Mouse (Mus musculus) brain, adult 2 months (tissue): ENCODE results near the gene Ctsa.

Source experiments
- DNase-seq: peaks from one replicate; pipeline ENCODE4 v3.0.0; 2011; ENCODE audit warnings: low read depth, low spot score

Ctsa gene

DNA sequence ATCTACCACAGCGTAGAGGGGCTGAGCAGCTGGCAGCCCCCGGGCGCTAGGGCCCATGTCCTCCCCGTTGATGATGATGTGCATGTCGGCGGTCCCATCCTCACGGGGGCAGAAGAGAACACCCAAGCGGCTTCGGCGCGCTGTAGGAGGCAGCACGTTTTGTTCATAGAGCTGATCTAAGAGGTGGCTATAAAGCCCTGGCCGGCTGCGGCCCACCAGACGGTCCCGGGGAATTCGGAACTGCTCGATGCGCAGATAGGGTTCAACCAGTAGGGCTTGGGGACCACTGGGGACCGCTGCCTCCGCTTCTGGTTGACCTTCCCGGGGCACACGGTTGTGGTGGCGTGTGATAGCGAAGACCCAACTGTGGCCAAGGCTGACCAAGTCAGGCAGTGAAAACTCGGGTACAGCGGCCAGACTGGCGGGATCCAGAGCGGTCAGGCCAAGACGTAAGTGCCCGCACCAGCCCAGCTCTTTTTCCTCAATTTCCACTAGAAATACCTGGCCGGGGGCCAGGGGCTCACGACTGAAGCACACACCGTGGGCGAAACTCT, at the start of gene Ctsa:
Gene Ctsa, plus strand, starts transcription at position 126 of the 554 bp plus-strand sequence.
- peak; percentile 87 for DNase-seq

DNA sequence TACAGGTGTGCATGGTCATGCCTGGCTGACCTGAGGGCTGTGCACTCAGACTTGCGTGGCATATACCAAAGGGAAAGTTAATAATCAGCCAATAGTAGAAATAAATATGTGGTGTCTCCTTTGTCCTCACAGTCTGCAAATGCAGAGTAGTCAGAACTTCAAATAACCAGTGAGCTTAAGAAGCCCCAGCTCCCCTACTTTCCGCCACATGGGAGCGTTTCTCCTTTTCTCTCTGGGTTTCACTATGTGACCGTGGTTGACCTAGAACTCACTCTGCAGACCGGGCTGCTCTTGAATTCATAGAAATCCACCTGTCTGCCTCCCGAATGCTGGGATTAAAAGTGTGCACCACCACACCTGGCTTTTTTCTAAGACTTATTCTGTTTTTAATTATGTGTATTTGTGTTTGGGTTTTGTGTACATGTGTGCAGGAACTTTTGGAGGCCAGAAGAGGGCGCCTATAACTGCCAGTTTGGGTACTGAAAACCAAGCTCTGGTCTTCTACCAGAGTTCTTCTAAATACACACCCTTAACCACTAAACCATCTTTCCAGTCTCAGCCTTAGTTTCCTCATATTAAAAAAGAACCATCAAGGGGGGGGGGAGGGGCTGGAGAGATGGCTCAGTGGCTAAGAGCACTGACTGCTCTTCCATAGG, 48.6 kb upstream of the Ctsa start:
- DNase-seq, result no peak

DNA sequence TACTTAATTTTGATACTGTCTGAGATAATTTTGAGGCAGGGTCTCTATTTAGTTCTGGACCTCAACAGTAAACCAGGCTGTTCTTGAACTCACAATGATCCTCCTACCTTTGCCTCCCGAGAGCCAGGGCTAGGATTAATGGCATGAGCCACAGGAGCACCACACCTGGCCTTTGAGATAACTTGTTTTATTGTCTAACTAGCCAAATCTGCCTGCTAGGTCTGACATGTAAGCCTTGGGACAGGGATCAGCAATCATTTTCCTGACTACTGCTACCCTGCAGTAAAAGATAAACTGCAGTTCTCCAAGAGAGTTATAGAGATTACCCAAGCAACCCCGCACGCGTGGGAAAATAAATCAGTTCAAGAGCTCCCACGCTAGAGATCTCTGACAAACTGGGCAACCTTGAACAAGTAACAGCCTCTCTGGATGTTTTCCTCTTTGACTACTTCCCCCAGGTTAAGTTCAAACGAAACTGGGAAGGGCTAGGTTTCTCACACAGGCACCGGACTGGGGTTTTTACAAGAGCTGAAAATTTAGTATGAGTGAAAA, 47.7 kb upstream of the Ctsa start:
- peak; percentile 34 for DNase-seq

DNA sequence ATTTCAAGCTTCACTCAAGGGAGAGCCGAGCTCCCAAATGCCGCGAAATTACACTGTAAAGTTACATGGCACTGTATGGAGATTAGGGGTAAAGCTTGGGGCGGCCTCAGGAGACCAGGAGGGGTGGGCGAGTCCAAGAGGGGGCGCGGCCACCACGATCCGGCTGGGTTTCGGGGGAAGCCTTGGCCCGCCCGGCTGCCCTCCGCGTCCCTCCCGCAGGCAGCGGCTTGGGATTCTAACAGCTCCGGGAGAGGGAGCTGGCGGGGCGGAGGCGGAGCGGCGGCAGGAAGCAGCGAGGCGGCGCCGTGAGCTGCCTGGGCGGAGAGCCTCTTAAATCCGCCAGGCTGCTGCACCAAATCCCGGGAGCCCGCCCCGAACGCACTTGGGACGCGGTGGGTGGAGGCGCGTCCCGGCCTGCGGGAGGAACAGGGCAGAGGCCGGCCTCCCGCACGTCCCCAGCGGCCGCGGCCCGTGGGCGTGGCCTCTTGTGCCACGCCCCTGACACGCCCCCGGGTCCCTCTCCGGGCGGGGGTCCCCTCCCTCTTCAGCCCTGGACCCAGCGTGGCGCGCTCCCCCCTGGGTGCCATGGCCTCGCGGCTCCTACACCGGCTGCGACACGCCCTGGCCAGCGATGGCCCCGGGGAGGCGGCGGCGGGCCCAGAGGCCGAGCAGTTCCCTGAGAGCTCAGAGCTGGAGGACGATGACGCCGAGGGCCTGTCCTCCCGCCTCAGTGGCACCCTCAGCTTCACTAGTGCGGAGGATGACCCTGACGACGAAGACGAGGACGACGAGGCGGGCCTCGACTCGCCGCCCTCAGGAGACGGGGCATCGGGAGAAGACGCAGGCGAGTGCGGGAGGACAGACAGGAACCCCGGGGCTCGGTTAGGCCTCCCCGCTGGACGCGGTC, 46.9 kb upstream of the Ctsa start, which contains the start of gene Snx21:
Gene Snx21, plus strand, starts transcription at position 343 of the 907 bp plus-strand sequence.
- DNase-seq, result peak; percentile 97

DNA sequence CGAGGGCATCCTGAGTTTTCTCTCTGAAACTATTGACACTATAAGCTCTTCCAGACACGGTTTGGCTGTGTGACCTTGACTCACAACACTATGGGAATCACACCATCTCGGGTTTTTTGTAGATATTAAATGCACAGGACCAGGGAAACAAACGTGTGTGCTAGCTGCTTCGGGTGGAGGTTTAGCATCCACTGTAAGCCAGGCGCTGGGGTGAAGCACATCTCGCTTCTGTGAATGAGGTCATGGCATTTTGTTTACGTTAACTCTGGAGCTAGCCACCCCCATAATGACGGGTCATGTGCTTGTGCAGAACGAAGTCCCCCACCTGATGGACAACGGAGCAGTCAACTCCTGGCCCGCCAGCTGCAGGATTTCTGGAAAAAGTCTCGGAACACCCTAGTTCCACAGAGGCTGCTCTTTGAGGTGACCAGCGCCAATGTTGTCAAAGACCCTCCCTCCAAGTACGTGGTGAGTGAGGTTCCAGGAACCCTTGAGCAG, 46.2 kb upstream of the Ctsa start:
- DNase-seq, result peak; percentile 67

DNA sequence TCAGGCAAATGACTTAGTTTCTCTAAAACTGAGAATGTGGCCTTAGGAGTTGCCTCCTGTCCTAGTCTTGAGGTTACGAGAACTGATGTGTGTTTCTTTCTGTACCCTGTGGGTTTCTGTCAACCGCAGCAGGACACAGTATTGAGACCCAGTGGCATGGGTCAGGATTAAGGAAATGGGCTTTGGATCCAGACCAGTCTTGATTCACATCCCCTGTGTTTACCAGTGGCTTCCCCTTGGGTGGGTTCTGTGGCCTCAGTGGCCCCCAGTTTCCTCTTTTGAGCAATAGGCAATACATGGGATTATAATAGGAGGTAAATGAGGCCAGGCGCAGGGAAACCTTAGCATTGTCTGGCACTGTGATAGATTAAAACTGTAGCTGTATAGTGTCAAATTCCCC, 45.6 kb upstream of the Ctsa start:
- DNase-seq, result no peak

DNA sequence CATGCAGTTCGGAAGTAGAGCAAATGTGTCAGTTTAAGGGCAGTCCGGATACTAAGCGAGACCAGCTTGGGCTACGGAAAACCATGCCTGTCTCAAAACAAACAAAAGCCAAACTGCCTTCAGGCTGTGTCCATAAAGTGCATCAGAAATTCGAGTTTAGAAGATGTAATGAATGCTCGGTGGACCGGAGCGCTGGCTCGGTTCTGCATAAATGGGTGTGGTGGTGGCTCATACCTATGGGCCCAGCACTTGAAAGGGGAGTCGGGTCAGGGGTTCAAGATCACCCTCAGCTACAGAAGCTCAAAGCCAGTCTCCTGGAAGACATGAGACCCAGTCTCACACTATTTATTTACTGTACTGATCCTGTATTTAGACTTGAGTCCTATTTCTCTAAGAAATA, 44.9 kb upstream of the Ctsa start:
- no peak for DNase-seq

DNA sequence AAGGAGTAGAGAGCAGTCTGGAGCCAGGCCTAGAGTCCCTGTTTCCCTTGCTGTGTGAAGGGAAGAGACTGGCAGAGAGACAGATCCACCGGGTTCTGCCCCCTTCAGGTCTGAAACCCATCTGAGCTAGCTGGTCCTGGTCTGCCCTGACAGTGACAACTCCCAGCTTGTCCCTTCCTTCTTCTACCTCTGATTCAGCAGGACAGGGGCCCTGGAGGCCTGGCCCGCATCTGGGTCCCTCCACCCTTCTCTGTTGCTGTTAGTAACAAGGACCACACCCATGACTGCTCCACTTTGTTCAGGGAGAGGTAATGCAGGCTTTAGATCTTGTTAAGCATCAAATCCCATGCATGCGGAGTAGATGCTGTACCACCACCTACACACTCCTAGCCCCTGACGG, 44.3 kb upstream of the Ctsa start:
- peak; percentile 35 for DNase-seq

DNA sequence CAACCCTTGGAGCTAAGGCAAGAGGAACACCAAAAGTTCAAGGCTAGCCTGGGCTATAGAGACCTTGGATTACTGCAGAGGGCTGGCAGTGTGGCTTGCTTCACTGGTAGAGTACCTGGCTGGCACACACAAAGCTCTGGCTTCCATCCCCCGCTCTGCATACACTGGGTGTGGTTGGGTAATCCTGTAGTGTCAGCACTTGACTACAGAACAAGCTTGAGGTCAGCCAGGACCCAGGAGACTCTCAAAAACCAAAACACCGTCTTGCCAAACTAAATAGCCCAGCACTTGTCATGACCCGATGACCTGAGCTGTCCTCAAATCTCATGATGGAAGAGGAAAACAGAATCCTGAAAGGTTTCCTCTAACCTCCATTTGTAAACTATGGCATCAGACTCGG, 42.2 kb upstream of the Ctsa start:
- DNase-seq, result no peak

DNA sequence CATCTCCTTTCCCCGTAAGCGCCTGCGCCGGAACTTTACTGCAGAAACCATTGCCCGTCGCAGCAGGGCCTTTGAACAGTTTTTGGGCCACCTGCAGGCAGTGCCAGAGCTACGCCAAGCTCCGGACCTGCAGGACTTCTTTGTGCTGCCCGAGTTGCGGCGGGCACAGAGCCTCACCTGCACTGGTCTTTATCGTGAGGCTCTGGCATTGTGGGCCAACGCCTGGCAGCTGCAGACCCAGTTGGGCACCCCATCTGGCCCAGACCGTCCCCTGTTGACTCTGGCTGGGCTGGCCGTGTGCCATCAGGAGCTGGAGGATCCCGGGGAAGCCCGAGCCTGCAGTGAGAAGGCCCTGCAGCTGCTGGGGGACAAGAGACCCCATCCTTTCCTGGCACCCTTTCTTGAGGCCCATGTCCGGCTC, 40.8 kb upstream of the Ctsa start:
- peak; percentile 51 for DNase-seq

DNA sequence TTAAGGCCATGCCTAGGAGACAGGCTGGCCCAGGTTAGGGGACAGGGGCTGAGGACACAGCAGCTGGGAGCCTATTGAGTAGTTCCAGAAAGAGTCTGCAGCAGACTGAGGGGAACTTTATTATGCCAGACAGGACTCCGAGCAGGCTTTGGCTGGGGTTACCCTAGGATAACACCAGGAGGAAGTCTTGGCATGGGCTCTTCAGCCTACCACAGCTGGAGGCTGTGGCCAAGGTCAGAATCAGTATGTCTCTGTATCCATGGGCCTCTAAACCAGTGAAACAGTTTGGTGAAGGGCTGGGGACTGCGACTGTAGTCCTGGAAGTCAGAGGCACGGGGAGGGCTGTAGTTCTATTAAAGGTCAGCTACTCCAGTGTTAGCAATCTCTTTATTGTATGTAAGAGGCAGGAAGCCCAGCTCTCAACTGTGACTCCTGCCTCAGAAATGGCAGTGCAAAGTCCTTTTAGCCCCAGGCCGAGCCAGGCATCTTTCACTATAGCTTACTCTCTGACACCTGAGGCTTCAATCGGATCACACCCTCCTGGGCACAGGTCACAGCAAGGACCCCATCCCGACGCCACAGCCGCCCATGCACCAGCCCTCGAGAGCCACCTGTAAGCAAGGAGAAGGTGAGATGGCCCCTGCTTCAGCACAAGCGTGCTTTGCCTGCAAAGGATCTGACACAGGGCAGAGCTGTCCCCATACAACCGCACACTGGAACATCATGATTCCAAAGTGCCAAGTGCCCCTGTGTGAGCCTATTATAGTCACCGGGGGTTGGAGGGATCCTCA, 40.1 kb upstream of the Ctsa start:
- DNase-seq, result no peak

DNA sequence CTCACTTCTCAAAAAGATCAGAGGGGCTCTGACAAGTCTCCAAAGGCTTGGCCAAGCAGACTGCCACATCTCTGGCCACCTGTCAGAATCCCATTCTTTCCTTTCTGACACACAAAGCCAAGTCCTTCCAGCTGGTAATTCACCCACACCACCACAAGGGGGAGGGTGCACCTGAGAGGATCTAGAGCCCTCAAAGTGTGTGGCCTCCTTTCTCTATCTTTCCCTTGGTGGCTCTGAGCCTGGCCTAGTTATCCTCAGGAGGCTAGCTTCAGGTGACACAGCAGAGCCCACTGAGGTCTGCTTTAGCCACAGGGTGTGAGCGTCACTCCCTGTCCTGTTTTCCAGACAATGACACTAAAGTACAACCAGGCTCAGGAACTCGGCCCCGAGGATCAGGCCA, 39.4 kb upstream of the Ctsa start:
- DNase-seq, result peak; percentile 88

DNA sequence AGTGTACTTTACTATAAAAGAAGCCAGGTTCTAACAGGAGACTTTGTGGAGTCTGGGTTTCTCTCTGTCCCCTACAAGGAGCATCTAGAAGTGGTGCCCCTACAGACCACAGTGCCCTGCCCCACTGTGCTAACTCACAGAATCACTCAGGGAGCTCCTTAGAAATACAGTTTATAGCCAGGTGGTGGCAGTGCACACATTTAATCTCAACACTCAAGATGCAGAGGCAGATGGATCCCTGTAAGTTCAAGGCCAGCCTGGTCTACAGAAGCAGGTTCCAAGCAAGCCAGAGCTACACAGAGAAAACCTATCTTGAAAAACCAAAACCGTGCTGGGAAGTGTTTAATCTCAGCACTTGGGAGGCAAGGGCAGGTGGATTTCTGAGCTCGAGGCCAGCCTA, 38.9 kb upstream of the Ctsa start:
- peak; percentile 47 for DNase-seq

DNA sequence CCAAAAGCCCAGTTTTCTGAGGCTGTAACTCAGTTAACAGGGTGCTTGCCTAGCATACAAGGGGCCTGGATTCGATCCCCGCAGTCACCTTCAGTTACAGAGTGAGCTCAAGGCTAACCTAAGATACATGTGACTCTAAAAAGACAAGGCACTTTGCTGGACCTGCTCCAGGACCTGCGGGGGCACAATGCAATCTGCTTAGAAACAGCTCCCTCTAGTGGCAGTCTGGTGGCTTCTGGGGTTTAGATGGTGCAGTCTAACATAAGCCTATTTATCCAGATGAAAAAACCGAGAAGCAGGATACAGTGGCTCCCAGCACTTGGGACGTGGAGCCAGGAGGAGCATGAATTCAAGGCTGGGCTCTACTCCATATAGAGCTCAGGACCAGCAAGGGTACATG, 38.4 kb upstream of the Ctsa start:
- peak; percentile 96 for DNase-seq

DNA sequence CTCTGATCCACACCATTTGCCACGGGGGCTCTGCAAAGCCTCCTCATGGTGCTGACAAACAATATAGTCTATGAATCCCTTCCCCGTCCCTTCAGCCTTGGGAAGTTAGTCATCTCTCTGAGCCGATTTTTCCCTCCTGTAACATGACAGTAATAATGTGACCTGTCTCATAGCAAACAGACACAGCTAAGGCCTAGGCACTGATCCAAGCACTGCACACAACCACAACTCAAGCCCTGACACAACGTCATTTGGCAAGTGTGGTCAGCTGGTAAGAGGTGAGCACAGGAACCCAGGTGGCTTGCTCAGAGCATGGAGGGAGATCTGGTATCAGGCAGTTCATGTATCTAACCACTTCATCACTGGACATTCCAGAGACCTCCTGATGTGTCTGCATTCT, 36.8 kb upstream of the Ctsa start:
- DNase-seq, result no peak

DNA sequence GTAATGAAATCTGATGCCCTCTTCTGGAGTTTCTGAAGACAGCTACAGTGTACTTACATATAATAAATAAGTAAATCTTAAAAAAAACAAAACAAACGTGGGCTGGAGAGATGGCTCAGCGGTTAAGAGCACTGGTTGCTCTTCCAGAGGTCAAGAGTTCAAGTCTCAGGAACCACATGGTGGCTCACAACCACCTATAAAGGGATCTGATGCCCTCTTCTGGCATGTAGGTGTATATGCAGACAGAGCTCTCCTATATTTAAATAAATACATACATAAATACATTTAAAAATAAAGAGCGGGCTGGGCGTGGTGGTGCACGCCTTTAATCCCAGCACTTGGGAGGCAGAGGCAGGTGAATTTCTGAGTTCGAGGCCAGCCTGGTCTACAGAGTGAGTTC, 34.1 kb upstream of the Ctsa start:
- peak; percentile 45 for DNase-seq

DNA sequence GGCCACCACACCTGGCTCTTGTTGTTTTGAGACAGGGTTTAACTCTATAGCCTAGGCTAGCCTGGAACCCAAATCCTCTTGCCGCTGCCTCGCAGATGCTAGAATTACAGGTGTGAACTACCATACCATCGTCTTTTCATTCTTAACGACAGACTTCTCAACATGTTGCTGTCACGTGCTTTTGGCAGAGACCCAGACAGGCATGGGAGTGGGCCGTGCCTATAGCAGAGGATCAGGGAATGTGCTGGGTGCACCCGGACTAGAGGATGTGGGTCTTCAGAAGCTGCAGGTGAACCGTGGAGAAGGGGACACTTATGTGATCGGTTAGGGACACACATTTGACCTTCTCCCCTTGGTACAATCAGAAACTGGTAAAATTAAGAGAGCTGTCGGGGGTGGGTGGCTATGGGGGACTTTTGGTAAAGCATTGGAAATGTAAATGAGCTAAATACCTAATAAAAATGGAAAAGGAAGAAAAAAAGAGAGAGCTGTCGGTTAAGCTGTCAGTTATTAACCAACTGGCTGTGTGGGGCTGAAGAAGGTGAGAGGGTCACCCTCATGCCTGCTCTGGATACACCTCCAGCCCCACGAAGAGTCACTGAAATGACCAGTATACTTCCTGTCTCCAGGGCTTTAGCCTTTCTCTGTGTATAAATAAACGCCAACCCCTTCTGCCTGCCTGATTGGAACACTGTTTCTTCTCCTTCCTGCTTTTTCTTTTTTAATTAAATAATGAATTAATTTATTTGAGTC, 32.2 kb upstream of the Ctsa start:
- no peak for DNase-seq

DNA sequence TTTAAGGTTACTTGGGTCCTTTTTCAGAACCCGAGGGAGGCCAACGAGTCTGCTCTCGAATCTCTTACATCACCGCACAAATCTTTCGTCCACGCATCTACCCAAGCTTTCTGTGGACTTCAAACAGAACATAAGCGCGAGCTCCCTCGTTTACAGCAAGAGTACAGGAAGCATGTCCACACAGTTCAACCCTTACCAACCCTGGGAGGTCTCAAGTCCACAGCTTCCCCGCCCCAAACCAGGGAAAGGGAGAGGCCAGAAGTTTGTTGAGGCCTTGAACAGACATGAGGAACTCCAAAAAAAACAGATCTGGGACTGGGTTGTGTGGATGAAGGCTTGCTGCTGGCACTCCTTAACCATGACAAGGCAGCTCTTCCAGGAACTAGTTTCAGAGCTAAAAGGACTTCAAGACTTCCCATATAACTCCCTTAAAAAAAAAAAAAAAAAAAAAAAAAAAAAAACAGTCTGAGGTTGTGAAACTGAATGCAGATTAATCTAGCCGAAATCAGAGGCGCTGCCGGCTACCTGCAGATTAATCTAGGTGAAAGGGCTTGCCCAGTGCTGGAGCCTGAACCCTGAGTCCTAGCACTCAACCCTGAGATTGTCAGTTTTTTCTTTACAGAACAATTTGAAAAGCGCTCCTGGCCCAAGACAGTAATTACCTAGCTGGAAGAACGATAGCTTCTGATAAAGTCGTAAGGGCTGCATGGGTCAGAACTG, 29.3 kb upstream of the Ctsa start:
- DNase-seq, result no peak

DNA sequence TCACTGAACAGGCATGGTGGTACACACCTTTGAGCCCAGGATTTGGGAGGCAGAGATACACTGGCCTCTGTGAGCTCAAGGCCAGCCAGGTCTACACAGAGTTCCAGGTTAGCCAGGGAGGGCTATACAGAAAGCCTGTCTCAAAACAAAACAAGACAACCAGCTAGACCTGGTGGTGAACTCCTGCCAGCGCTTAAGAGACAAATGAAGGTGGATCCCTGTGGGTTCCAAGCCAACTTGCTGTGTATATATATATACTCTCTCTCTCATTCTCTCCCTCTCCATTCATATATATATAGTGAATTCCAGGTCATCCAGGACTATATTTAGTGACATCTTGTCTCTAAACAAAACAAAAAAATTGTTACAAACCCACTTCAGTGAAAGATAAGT, 28.8 kb upstream of the Ctsa start:
- no peak for DNase-seq
